Mouse (Mus musculus) c-Kit-negative CD71-positive TER-119-positive erythroid progenitor cells, embryonic 14.5 days (primary cell): ENCODE data around the gene Lpcat1.
A peak's percentile ranks its signal among the peaks of the same experiment; 100 is the strongest.

Experiments
- DNase-seq: peaks from one replicate; pipeline ENCODE4 v3.0.0-alpha.2; 2013; ENCODE audit warnings: low read depth, low spot score

The Lpcat1 gene

GRCm38 (mm10) chr13:73446494-73446893, 20.5 kb upstream of the Lpcat1 start:
- DNase-seq = no peak

DNA sequence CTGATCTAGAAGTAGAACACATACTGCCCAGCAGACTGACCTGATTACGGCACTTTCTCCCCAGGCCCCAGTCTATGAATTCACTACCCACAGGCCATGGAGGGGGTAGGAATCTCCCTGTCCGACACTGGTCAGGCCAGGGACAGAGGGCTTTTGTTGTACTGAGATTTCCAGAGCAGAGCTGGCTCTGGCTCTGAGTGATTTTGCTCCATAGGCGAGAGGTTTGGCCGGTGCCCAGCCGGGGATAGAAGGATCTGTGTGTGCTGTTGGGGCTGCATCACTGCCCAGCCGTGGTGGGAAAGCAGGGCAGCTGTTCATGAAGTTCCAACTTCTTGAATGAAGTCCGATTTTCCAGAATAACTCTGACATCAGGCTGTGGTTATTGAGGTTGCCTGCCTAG, 20.1 kb upstream of the Lpcat1 start:
- DNase-seq = no peak

DNA sequence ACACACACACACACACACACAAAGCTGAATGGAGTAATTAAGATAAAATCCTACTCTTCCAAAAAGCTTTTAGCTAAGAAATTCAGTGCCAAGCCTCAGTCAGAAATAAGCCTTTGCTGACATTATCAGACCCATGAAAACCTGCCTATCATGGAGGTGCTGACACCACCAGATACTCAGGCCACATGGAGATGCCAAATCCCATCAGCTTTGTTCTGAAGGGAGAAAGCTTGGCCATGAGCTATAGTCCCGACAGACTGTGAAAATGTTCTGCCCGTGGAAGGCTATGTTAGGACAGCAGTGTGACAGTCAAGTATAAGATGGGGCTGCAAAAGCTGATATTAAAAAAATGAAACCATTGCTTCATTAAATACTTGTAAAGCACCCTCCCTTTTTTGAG, 19.5 kb upstream of the Lpcat1 start:
- no peak for DNase-seq

- no peak for DNase-seq
Observed at GRCm38 (mm10) chr13:73448201-73448600, 18.8 kb upstream of the Lpcat1 start.

- DNase-seq = no peak
Observed at GRCm38 (mm10) chr13:73448723-73449122, 18.3 kb upstream of the Lpcat1 start.

GRCm38 (mm10) chr13:73453503-73454217, 13.3 kb upstream of the Lpcat1 start:
- no peak for DNase-seq

DNA sequence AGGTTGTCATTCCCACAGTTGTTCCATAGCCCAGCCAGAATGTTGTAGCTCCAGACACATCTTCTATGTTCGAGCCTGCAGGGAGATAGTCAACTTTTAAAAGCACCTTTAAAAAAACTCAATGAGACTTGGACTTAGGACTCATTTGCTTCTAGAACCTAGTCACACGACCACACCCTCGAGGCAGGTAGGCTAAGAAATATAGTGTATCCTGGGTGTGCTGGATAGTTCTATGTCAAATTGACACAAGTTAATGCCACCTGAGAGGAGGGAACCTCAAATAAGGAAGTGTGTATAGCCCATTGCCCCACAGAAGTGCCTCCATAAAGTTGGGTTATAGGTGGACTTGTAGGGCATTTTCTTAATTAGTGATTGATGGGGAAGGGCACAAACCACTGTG, 11.7 kb upstream of the Lpcat1 start:
- no peak for DNase-seq

GRCm38 (mm10) chr13:73457301-73457700, 9.7 kb upstream of the Lpcat1 start:
- no peak for DNase-seq

DNA sequence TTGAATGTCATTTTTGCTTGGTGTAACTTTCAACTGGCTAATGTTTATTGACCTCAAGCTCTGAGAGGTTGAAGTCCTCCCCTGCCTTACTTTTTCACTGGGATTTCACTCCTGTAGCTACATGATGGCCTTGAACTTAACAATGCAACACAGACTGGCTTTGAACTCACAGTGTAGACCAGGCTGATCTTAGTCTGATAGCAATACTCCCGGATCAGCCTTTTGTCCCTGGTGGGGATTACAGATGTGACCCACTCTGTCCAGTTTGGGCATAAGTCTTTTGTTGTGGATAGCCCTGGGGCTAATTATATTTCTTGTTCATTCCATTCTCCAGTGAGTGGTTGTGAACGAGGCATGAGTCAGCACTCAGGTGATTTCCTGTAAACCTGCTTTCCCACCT, 9.3 kb upstream of the Lpcat1 start:
- DNase-seq = no peak

- DNase-seq = no peak
Observed at GRCm38 (mm10) chr13:73458719-73459118, 8.3 kb upstream of the Lpcat1 start.

- DNase-seq = no peak
Observed at GRCm38 (mm10) chr13:73459189-73459850, 7.7 kb upstream of the Lpcat1 start.

DNA sequence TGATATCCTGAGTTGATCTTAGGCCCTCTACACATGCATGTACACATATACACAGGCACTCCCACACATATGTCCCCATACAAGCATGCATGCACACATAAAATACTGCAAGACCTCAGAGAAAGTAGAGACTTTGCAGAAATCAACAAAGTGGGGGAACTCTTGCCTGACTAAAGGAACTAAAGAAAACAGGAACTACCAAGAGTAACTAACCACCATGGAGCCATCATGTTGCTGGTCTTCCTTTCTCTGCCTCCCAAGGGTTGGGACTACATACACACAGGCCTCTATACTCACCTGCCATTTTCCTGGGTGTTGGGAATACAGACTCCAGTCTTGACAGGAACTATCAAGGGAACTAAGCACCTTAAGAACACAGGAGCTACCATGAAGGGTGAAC, 5.4 kb upstream of the Lpcat1 start:
- no peak for DNase-seq

- DNase-seq = no peak
Observed at GRCm38 (mm10) chr13:73465156-73465555, 1.8 kb upstream of the Lpcat1 start.

DNA sequence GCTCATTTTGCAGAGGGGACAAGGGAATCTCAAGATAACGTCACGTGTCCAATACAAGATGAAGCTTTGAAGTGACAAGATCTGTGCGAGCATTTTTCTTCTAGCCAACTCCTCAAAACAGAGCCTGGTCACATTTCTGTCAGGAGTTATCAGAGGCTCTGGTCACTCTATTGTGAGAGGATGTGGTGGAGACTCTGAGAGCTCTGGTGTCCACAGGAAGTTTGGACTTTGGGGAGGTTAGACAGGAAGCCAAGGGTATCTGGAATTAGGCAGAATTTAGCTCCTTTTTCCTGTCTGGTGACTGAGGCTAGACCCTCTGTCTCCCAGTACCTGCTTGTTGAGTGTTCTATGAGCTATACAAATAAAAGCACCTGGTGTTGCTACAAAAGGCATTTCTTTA, 586 bp upstream of the Lpcat1 start:
- no peak for DNase-seq

- DNase-seq = no peak
Observed at GRCm38 (mm10) chr13:73467421-73468237, 632 bp downstream of the Lpcat1 start.

- no peak for DNase-seq
Observed at GRCm38 (mm10) chr13:73468834-73469233, 1.8 kb downstream of the Lpcat1 start.

DNA sequence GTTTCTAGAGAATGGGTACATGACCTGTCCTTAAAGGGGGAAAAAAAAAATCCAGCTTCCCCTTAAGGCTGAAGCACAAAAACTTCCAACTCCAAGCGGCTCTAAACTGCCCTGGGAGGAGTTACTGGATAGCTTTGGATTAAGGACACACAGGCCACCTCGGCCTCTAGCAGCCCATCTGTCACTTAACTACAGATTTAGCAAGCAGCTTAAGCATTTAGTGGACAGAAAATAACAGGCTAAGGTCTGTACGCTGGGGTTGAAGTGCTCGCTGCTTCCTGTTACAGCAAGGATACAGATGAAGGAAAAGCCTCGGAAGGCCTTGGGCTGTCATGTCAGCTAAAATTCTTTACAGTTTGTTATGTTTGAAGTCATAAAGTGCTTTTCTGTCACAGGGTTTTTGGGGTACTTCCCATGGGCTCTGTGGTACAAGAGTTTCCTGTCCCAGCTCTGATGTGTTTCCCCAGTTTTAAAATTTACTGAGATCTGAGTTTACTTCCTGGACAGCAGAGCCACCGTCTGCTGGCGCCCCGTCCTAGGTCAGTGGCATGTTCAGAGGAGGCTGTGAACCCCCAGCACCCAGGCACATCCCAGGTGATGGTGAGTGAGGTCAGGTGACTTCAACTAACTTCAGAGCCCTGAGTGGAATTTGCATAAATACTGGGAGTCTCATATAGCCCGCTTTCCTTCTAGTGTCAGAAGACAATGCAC, 2.4 kb downstream of the Lpcat1 start:
- no peak for DNase-seq

DNA sequence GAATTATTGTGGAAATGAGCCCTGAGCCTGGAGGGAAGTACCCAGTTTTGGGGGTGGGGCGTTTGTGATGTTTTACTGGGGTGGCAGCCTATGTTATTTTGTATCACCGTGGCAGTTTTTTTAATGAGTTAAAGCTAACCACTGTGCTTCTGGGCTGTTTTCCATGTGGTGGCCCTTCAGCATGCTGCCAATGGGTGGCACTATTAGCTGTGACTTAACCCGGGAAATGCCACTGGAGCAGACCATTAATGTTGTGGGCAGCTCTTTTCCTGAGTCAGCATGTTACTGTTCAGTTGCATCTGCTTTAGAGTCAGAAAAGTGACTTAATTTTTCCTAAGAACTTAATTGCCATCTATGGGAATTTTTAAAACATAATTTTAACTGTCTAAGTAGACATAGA, 5.5 kb downstream of the Lpcat1 start:
- no peak for DNase-seq

- no peak for DNase-seq
Observed at GRCm38 (mm10) chr13:73473746-73474145, 6.7 kb downstream of the Lpcat1 start.

DNA sequence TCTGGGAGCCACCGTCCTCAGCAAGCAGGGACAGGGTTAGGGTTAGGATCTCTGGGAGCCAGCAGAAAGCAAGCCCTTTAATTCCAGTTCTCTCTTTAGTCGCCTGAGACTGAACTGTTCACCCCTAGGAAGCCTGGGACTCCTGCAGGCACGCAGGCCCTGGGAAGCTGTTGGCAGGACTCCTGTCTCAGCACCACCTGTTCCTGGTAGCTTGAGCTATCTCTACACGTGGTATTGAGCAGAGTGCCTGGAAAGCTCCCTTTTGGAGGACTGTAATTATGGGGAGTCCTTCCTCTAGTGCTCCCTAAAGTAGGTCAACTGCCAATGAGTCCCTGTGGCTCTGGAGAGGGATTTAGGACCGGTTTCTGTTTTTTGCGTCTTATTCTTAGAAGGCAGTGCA, 7.2 kb downstream of the Lpcat1 start:
- no peak for DNase-seq

DNA sequence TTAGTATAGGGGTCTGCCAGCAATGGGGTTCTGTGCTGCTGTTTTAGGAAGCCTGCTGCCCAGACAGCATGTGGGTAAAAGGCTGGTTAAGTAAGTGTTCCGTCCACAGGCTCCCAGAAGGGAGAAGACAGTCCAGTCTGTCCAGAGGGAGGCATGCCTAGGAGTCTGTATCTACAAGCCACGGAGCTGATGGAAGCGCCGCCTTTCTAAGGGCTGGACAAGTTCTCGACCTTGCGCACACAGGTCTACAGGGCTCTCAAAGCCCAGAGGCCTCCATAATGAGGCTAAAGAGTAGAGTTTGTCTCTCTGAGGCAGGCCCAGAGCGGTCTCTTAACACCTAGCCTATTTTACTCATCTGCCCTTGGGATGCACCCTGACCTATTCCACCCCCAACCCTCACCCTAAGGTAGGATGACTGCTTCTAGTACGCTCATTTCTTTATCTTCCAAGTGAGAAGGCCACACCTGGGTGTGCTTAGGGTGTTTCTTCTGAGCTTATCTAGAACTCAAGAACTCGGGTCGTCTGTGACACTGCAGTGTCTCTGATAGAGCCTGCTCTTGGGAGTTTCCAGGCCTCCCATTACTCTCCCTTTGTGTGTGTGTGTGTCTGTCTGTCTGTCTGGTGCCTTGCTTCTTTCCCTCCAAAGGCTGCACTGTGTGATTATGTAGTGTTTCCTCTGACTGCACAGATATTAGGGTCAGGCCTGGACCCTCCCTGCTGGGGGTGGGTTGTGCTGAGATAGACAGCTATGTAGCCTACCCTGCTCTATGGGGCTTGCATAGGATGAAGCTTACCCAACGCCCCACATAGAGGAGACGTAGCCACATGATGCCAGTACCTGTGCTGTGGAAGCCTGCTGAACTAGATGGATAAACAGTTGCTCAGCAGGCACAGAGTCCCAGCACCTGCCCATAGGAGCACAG, 8.3 kb downstream of the Lpcat1 start:
- DNase-seq = peak; percentile 81
